Mouse (Mus musculus) hindbrain, embryonic 13.5 days (tissue): ENCODE data around the gene Tns3. TPM values are rescaled to one million over a fixed set of nuclear protein-coding genes. Genes with fewer than 3 reads are reported as not detected.

ENCODE experiments used
- ATAC-seq: fragments of 200-750 bp; cut with Nextera tagmentation; 2 replicates; pipeline ENCODE4 v1.8.0; 2017; ENCODE audit warnings: moderate TSS enrichment; ENCODE audit not compliant: low FRiP score
- H3K27ac ChIP-seq: fragments of 300-500 bp; sonication (generic); 2 replicates; pipeline ENCODE4 v1.5.1; 2015; ENCODE audit warnings: inconsistent platforms, mild to moderate bottlenecking, moderate library complexity
- H3K27me3 ChIP-seq: fragments of 300-500 bp; sonication (generic); 2 replicates; pipeline ENCODE4 v1.6.1; 2015; ENCODE audit warnings: mild to moderate bottlenecking, inconsistent platforms
- H3K36me3 ChIP-seq: fragments of 300-500 bp; sonication (generic); 2 replicates; pipeline ENCODE4 v1.6.1; 2015; ENCODE audit warnings: mild to moderate bottlenecking, inconsistent platforms
- H3K4me1 ChIP-seq: fragments of 300-500 bp; sonication (generic); replicated peaks from 2 replicates; pipeline ENCODE4 v1.6.1; 2015; ENCODE audit warnings: inconsistent platforms
- H3K4me2 ChIP-seq: fragments of 300-500 bp; sonication (generic); 2 replicates; pipeline ENCODE4 v1.6.1; 2015; ENCODE audit warnings: inconsistent platforms, mild to moderate bottlenecking, moderate library complexity
- H3K4me3 ChIP-seq: fragments of 300-500 bp; sonication (generic); 2 replicates; pipeline ENCODE4 v1.5.1; 2015; ENCODE audit warnings: mild to moderate bottlenecking, inconsistent platforms
- H3K9ac ChIP-seq: fragments of 300-500 bp; sonication (generic); 2 replicates; pipeline ENCODE4 v1.6.1; 2015; ENCODE audit warnings: mild to moderate bottlenecking, inconsistent platforms
- H3K9me3 ChIP-seq: fragments of 300-500 bp; sonication (generic); 2 replicates; pipeline ENCODE4 v1.6.1; 2016; ENCODE audit warnings: inconsistent platforms
- WGBS: fragments of 180-500 bp; shearing (Covaris S2); methylation state at CpG from one replicate; pipeline ENCODE4 v1.1.7; 2015; 5-methylcytosine and 5-hydroxymethylcytosine counted together
- polyA plus RNA-seq: library from polyadenylated mRNA; unstranded; fragments of >200 nt; fragmentation: Nextera tagmentation; extraction: Ambion mirVana; gene quantifications from 2 replicates; pipeline ENCODE4 v1.2.1, GENCODE M21; 2015

Gene Tns3
- polyA plus RNA-seq, 1 experiment from 2014 or later, result 5.3 TPM

DNA sequence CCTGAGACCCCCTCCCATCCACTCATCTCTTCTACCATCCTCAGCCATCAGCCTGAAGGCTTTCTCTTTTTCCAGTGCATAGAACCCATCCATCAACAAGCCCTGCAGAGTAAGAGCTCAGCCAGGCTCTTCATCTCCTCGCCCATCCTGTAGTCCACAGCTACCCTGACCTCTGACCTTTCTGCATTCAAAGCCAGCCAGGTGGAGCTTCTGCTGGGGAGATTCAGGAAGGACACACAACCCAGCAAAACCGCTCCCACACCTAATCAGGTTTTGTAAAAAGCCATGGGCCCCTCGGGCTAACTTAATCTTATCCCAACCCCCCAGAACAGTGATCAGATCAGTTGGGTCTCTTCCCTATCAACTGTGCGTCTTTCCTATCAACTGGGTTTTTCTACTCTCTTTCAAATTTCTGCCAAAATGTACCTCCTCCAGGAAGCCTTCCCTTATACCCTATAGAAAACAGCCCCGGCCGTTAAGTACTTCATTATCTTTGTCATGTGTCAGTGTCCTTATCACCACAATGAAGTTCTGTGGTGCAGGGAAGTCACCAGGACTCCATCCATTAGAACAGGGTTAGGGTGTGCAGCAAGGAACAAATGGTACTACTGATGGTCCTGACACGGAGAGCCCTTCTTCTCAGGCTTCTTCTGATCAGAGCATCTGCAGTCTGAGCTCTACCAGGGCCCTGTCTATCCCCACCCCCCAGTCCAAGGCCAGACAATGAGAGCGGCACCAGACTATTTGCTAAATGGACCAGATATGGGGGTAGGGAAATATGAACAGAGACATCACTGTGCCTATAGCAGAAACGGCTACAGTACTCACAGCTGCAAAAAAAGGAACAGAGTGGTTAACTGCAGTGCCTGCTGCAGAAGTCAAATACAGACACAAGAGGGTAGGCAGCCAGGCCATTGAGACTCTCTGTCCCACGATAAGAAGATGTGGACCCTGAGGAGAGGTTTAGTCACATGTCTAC is 26.6 kb downstream of the Tns3 start:
- H3K36me3 ChIP-seq, result no peaks in the 10 kb centered on the region
- no peaks in the 10 kb centered on the region for H3K4me1 ChIP-seq
- no peak for ATAC-seq
- H3K27me3 ChIP-seq, result 0 out of 2 replicates have a peak, but pooled peaks cover 2% of the 10 kb centered on the region
- no peak overlapping the region for H3K4me3 ChIP-seq
- H3K27ac ChIP-seq, result no peak overlapping the region
- H3K9ac ChIP-seq, result no peak overlapping the region
- no peaks in the 10 kb centered on the region for H3K9me3 ChIP-seq
- H3K4me2 ChIP-seq, result no peak overlapping the region
- 83% methylated on average over 10 of the region's 10 CpGs for WGBS

DNA sequence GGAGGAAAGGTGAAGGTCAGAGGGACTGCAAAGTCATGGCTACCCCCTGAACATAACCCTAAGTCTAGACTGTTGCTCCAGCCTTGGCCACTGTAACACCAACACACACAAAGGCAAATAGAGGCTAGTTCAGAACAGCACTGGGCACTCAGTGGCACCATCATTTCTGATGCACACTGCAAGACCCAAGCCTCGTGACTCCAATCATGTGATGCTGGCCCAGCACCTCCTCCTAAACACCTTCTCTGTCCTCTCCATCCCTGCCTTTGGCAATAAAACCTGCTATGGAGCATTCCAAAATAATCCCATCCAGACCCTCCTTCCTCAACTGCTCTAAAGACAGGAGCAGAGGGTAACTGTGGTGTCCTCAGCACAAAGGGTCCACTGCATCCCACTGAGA is 27.7 kb downstream of the Tns3 start:
- Histone ChIP-seq H3K9me3 (no peaks in the 10 kb centered on the region), H3K4me2 (no peak overlapping the region), H3K36me3 (no peaks in the 10 kb centered on the region), H3K4me3 (no peak overlapping the region), H3K9ac (no peak overlapping the region), H3K27me3 (0 out of 2 replicates have a peak, but pooled peaks cover 2% of the 10 kb centered on the region), H3K27ac (no peak overlapping the region), H3K4me1 (no peaks in the 10 kb centered on the region)
- no peak for ATAC-seq
- WGBS, result 81% methylated on average over 1 of the region's 1 CpGs

DNA sequence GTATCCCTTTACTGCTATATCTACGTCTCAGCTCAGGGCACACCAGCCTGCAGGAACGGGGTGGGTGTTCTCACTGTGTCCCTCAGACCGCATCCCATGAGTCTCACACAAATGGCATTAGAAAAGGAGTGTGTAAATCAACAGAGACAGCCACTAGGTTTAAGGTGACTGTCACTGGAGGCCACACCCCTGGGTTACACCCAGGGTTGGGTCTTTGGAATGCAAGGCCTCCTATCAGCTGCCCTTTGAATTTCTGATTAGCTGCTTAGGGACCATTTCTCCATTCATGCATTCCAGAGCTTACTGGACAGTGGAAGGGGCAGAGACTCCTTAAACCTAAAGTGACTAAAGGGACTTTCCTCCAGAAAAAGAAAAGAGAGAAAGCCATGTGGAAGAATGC is 28.6 kb downstream of the Tns3 start:
- ATAC-seq, result no peak
- 60% methylated on average over 3 of the region's 3 CpGs for WGBS

DNA sequence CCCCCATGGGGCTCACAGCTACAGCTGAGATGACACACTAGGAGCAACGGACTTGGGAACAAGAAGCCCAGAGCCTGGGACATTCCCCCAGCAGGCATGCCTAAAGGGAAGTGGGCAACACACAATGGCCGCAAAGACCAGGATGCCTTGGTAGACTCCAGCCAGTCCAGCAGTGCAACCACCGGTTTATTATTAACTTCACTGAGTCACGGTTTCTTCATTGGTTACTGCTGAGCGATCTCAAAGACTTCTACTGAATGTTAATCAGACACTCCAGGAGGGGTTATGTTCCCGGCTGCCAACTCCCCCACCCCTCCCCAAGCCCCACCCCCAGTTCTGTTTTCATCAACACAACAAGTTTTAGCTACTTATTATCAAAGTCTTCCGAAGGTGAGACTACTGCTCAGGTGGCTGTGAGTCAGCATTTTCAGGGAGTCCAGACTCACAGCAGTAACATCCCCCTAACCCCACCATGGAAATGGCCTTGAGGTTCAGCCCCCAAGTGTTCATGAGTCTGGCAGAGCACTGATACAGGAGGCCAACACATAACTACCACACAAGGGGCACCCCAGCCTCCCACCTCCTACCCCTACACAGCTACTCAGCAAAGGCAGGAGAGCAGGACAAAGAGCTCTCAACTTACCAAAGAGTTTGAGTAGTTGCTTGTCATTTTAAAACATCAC is 29.5 kb downstream of the Tns3 start:
- H3K4me2 ChIP-seq, result no peak overlapping the region

More for the DNA sequence above, 28.6 kb downstream of the Tns3 start:
- no peaks in the 10 kb centered on the region for H3K4me1 ChIP-seq
- no peaks in the 10 kb centered on the region for H3K9me3 ChIP-seq
- no peak overlapping the region for H3K4me3 ChIP-seq
- H3K27ac ChIP-seq, result no peak overlapping the region
- no peak overlapping the region for H3K4me2 ChIP-seq
- H3K9ac ChIP-seq, result no peak overlapping the region
- 0 out of 2 replicates have a peak, but pooled peaks cover 2% of the 10 kb centered on the region for H3K27me3 ChIP-seq
- no peaks in the 10 kb centered on the region for H3K36me3 ChIP-seq

DNA sequence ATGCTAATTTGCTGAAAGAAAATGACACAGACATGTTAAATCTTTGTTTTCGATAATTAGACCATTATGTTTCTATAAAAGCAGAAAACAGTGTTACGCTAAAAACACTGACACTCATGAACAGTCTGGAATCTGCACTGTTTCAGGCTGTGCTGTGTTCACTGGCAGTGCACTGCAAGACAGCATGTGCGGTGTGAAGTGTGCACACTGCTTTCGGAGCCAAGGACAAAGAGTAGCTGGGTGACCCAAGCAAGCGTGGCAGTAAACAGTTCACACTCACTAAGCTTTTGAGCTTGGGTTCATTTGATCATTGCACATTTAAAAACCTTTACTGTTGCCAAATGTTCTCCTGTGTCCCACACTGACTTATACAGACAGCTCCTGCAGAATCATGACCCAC is 32.2 kb downstream of the Tns3 start:
- Histone ChIP-seq H3K4me3 (no peak overlapping the region), H3K9ac (no peak overlapping the region), H3K4me1 (no peaks in the 10 kb centered on the region), H3K27ac (no peak overlapping the region), H3K4me2 (no peak overlapping the region), H3K9me3 (no peaks in the 10 kb centered on the region), H3K36me3 (no peaks in the 10 kb centered on the region), H3K27me3 (peaks cover 4% of the 10 kb centered on the region; the same call in 1 of the 2 replicates)
- 83% methylated on average over 5 of the region's 5 CpGs for WGBS
- no peak for ATAC-seq

More for the DNA sequence above, 29.5 kb downstream of the Tns3 start:
- no peak overlapping the region for H3K9ac ChIP-seq
- H3K36me3 ChIP-seq, result no peaks in the 10 kb centered on the region
- no peak for ATAC-seq
- 55% methylated on average over 7 of the region's 7 CpGs for WGBS
- H3K4me3 ChIP-seq, result no peak overlapping the region
- H3K27ac ChIP-seq, result no peak overlapping the region
- H3K27me3 ChIP-seq, result 0 out of 2 replicates have a peak, but pooled peaks cover 2% of the 10 kb centered on the region
- no peaks in the 10 kb centered on the region for H3K9me3 ChIP-seq
- no peaks in the 10 kb centered on the region for H3K4me1 ChIP-seq

DNA sequence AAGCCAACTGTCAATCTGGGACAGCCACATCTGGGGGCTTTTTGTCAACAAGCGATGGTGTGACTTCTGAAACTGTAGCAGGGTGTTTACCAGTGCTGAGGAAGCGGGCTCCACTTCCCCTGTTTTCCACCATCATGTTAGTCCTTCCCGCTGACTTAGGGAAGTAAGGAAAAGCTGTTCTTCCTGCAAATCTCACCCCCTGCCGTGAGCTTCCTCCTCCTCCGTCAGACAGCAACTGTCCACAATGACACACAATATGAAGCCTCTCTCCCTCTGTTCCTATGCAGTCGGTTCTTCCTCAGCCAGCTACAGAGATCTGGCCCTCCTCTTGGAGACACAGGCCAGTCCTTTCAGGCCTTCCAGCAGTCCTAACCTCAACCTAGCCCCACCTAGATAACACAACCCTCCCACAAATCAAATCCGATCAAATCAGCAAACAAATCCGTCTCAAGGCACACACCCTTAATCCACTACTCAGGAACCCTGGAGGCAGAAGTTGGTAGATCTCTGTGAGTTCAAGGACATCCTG is 34.4 kb downstream of the Tns3 start:
- Histone ChIP-seq H3K27me3 (peaks cover 9% of the 10 kb centered on the region; the same call in 1 of the 2 replicates), H3K36me3 (no peaks in the 10 kb centered on the region), H3K27ac (no peak overlapping the region), H3K9me3 (no peaks in the 10 kb centered on the region), H3K9ac (no peak overlapping the region), H3K4me2 (no peak overlapping the region), H3K4me3 (no peak overlapping the region), H3K4me1 (peaks cover 7% of the 10 kb centered on the region)
- ATAC-seq, result no peak
- 85% methylated on average over 8 of the region's 8 CpGs for WGBS

DNA sequence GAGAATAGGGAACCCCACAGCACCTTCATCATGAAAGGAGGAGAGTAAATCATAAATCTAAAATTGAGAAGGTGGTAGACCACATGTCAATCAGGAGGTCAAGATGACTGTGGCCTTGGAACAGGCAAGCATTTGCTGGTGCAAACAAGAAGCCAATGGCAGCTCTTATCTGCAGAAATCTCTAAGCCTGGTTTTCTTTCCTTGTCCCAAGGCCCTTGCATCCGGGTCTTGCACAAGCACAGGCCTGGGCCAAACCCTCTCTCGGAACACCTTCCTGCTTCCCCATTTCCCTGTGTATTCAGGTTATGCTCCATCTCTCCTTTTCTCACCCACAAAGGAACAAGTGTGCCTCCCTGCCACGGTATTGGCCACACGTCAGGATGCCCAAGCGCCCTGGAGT is 35.0 kb downstream of the Tns3 start:
- Histone ChIP-seq H3K9me3 (no peaks in the 10 kb centered on the region), H3K4me3 (no peak overlapping the region), H3K9ac (no peak overlapping the region), H3K27ac (no peak overlapping the region), H3K4me2 (no peak overlapping the region), H3K4me1 (peaks cover 9% of the 10 kb centered on the region), H3K27me3 (peaks cover 9% of the 10 kb centered on the region; the same call in 1 of the 2 replicates), H3K36me3 (no peaks in the 10 kb centered on the region)
- WGBS, result 85% methylated on average over 5 of the region's 5 CpGs
- ATAC-seq, result no peak

DNA sequence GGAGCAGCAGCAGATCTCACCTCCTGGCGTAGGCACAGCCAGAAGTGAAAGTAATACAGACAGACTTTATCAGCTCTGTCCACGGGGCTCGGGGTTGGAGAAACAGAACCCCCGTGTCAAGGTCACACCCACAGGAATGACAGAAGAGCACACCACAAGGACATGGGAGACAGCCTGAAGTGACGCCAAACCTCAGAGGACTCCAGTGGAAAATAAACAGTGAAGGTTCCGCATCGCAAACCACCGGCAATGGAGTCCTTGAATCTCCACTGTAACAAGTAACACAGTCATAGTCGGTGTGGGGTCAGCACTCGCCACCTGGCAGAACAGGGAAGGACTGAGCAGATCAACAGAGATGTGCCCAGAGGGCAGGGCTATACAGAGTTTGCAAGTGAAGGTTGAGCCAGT is 35.5 kb downstream of the Tns3 start:
- no peak for ATAC-seq
- Histone ChIP-seq H3K4me3 (no peak overlapping the region), H3K27ac (no peak overlapping the region), H3K4me2 (no peak overlapping the region), H3K9ac (no peak overlapping the region), H3K9me3 (no peaks in the 10 kb centered on the region), H3K27me3 (peaks cover 9% of the 10 kb centered on the region; the same call in 1 of the 2 replicates), H3K4me1 (peaks cover 12% of the 10 kb centered on the region), H3K36me3 (no peaks in the 10 kb centered on the region)
- WGBS, result 77% methylated on average over 10 of the region's 10 CpGs

DNA sequence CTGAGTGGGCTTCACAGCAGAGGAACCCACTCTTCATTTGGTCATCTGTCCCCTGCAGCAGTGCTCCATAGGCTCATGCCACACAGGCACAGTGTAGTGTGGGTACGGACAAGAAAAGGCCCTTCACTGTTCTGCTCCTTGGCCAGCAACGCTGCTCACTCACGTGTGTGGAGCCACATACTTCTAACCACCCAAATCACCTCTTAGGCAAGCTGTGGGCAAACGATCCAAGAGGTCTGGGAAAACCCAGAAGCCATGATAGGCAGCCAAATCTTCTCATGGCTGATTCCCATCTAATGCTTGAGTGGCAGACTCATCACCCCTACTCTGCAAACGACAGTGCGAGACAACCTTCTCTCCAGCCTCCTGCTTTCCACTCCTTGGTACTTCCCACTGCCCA is 37.2 kb downstream of the Tns3 start:
- 93% methylated on average over 6 of the region's 6 CpGs for WGBS
- Histone ChIP-seq H3K9ac (no peak overlapping the region), H3K36me3 (no peaks in the 10 kb centered on the region), H3K9me3 (no peaks in the 10 kb centered on the region), H3K27me3 (peaks cover 12% of the 10 kb centered on the region; the same call in 1 of the 2 replicates), H3K4me3 (no peak overlapping the region), H3K4me1 (peaks cover 28% of the 10 kb centered on the region), H3K27ac (no peak overlapping the region), H3K4me2 (no peak overlapping the region)
- ATAC-seq, result no peak

DNA sequence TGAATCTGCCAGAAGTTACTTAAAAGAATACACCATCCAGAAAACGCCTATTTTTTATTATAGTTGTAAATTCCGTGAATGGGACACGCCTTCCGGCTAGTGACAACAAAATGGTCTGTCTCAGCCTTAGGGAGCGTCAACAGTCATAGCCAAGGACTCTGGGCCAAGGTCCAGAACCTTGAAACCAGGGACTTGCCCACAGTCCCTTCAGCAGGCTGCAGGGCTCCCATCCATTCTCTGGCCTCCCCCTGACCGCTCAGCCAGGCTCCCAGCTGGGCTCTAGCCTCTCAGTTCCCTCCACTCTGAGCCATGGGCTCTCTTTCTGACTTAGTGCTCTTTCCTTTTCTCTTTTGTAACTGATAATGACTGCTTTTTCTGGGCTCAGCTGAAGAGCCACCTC is 37.6 kb downstream of the Tns3 start:
- no peak for ATAC-seq
- no peaks in the 10 kb centered on the region for H3K9me3 ChIP-seq
- WGBS, result 93% methylated on average over 6 of the region's 6 CpGs
- H3K4me3 ChIP-seq, result no peak overlapping the region
- H3K36me3 ChIP-seq, result no peaks in the 10 kb centered on the region
- H3K27ac ChIP-seq, result no peak overlapping the region
- H3K27me3 ChIP-seq, result peaks cover 12% of the 10 kb centered on the region; the same call in 1 of the 2 replicates
- H3K4me2 ChIP-seq, result no peak overlapping the region
- peaks cover 28% of the 10 kb centered on the region for H3K4me1 ChIP-seq
- H3K9ac ChIP-seq, result no peak overlapping the region

DNA sequence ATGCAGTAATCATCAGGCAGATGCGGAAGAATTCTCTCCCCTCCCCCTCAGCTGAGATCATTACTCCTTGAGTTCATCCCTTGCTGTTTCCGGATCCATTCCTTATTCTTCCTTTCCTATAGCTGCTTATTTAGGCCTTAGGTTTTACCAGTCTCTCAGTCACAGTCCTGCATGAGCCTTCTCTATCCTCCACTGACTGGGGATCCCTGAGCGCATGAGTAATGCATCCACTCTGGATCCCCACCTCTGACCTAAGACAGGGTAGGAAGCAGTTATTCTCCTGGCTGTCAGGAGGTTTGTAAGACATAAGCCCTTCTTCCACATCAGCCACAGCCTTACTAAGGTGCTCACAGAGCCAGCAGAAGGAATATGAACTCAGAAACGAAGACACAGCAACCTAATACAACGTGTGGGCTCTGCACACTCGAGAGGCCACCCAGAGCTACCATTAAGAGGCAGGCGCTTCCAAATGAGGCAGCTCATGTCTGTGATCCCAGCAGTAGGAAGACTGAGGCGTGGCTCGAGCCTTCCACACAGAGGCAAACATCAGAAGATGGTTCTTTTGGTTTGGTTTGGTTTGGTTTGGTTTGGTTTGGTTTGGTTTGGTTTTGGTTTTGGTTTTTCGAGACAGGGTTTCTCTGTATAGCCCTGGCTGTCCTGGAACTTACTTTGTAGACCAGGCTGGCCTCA is 38.3 kb downstream of the Tns3 start:
- no peak for ATAC-seq
- Histone ChIP-seq H3K9ac (no peak overlapping the region), H3K27ac (no peak overlapping the region), H3K4me1 (peaks cover 28% of the 10 kb centered on the region), H3K36me3 (no peaks in the 10 kb centered on the region), H3K9me3 (no peaks in the 10 kb centered on the region), H3K27me3 (peaks cover 12% of the 10 kb centered on the region; the same call in 1 of the 2 replicates), H3K4me2 (no peak overlapping the region), H3K4me3 (no peak overlapping the region)
- WGBS, result 82% methylated on average over 10 of the region's 10 CpGs

DNA sequence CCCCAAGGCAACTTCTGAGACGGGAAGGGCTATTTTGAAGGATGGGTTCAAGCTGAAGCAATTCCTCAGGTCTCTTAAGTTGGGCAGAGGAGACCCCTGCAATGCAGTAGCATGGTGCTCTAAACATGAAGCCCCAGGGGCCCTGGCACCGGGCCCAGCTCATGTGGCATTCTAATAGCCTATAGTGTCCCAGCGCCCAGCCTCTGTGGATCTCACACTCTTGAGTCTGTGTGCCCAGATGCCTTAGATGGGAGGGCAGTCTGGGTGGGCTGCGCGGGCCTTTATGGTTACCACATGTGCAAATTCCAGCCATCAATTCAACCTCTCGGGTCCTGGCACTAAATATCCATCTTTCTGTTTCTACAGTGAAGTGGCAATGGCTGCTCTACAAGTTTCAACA is 38.9 kb downstream of the Tns3 start:
- Histone ChIP-seq H3K36me3 (no peaks in the 10 kb centered on the region), H3K4me2 (no peak overlapping the region), H3K9ac (no peak overlapping the region), H3K27me3 (peaks cover 12% of the 10 kb centered on the region; the same call in 1 of the 2 replicates), H3K9me3 (no peaks in the 10 kb centered on the region), H3K27ac (no peak overlapping the region), H3K4me1 (peaks cover 28% of the 10 kb centered on the region), H3K4me3 (no peak overlapping the region)
- no peak for ATAC-seq
- 48% methylated on average over 6 of the region's 6 CpGs for WGBS
